Mouse (Mus musculus): ENCODE measurements around the gene Lemd2. TPM values are rescaled to one million over a fixed set of nuclear protein-coding genes. Genes with fewer than 3 reads are reported as not detected.

Lemd2 gene
- polyA plus RNA-seq, 1 experiment: 48.4 TPM

- TF ChIP-seq CTCF (conservative IDR thresholded peaks at IDR 0.05; ENCODE audit: insufficient read depth, insufficient read length, low read depth, low read length) (no peak), POLR2A (IDR thresholded peaks at IDR 0.05; ENCODE audit: low read depth, low read length) (no peak)
- 88% methylated on average over 12 of the region's 12 CpGs for WGBS
- no peak for DNase-seq
- H3K27ac ChIP-seq (ENCODE audit: insufficient read depth, low read depth, low read length): no peak overlapping the region
- no peak overlapping the region for H3K4me3 ChIP-seq (ENCODE audit: insufficient read depth, low read depth, low read length)
- no peaks in the 10 kb centered on the region for H3K4me1 ChIP-seq (ENCODE audit: control insufficient read depth, insufficient read depth, low read length)
- no peaks in the 10 kb centered on the region for H3K27me3 ChIP-seq (replicated peaks; ENCODE audit: control insufficient read depth, insufficient read depth, low read length)
- H3K36me3 ChIP-seq (ENCODE audit: control insufficient read depth, insufficient read depth, low read length): no peaks in the 10 kb centered on the region
These were observed 20.5 kb downstream of the Lemd2 start for GRCm38 (mm10) chr17:27183667-27184292.

DNA sequence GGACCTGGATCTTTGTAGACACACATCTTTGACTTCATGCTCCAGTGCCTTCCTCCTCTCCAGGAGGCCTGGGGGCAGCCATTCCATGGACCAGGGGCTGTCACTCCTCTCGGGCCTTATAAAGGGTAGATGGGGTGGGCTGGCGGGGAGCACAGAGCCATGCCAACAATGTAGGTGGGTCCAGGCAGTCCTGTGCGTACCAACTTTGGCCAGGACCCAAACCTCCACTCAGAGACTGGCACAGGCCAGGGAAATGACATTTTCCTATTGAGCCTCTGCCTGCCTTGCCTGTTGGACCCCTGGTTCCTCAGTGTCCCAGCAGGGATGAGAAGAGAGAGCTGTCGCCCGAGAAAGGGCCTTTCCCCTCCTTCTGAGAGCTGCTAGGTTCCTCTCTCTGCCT is 21.9 kb downstream of the Lemd2 start:
- WGBS: 72% methylated on average over 5 of the region's 5 CpGs
- no peaks in the 10 kb centered on the region for H3K27me3 ChIP-seq (replicated peaks; ENCODE audit: control insufficient read depth, insufficient read depth, low read length)

DNA sequence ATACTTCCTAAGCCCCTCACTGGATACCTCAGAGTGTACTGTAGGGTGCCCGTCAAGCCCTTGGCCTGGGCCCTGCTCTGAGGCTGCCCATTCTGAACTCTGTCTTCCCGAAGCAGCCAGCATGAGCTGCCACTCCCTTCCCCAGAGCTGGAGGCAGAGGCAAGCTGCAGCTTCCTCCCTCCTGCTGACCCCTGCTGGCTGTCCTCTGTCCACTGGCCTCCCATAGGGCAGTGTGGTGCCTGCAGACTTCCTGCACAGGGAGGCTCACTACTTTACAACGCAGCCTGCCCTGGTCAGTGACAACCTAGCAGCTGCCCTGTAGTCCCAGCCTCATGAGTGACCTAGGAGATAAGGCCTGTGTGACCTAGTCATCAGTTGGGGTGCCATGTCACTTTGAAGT is 22.6 kb downstream of the Lemd2 start:
- TF ChIP-seq CTCF (conservative IDR thresholded peaks at IDR 0.05; ENCODE audit: insufficient read depth, insufficient read length, low read depth, low read length) (peak; percentile 39; the same call in 1 of the 2 replicates), POLR2A (IDR thresholded peaks at IDR 0.05; ENCODE audit: low read depth, low read length) (no peak)
- DNase-seq: no peak
- WGBS: 28% methylated on average over 3 of the region's 3 CpGs

More for the DNA sequence above, 21.9 kb downstream of the Lemd2 start:
- Histone ChIP-seq H3K4me3 (ENCODE audit: insufficient read depth, low read depth, low read length) (no peak overlapping the region), H3K27ac (ENCODE audit: insufficient read depth, low read depth, low read length) (no peak overlapping the region), H3K4me1 (ENCODE audit: control insufficient read depth, insufficient read depth, low read length) (no peaks in the 10 kb centered on the region), H3K36me3 (ENCODE audit: control insufficient read depth, insufficient read depth, low read length) (no peaks in the 10 kb centered on the region)
- TF ChIP-seq POLR2A (IDR thresholded peaks at IDR 0.05; ENCODE audit: low read depth, low read length): no peak
- no peak for TF ChIP-seq CTCF (conservative IDR thresholded peaks at IDR 0.05; ENCODE audit: insufficient read depth, insufficient read length, low read depth, low read length)
- DNase-seq: no peak

DNA sequence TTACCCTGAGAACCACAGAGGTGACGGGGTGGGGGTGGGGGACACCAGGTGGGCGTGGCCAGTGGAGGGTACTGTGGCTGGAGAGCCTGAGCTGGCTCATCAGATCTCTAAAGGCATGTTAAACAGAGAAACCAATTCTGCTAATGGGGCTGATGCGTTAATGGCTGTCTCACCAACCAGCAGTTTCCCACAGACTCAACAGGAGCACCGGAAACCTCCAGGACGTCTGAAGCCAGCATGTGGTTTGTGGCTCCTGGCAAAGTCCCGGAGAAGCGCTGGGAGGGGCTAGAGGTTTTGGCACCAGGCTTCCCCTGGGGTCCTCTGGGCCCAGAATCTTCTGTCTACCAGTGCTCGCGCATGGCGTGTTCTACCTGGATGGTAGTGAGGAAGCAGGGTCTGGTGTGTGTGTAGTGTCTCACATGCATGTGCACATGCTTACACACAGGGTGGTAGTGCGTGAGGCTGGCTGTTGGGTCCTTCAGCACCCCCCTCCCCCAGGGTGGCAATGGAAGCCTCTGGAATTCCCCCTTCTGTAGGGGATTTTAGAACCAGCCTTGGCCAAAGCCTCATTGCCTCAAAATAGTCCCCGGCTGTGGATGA is 24.5 kb downstream of the Lemd2 start:
- 66% methylated on average over 12 of the region's 12 CpGs for WGBS
- no peaks in the 10 kb centered on the region for H3K4me1 ChIP-seq (ENCODE audit: control insufficient read depth, insufficient read depth, low read length)
- no peaks in the 10 kb centered on the region for H3K27me3 ChIP-seq (replicated peaks; ENCODE audit: control insufficient read depth, insufficient read depth, low read length)
- H3K4me3 ChIP-seq (ENCODE audit: insufficient read depth, low read depth, low read length): no peak overlapping the region
- no peak overlapping the region for H3K27ac ChIP-seq (ENCODE audit: insufficient read depth, low read depth, low read length)
- H3K36me3 ChIP-seq (ENCODE audit: control insufficient read depth, insufficient read depth, low read length): no peaks in the 10 kb centered on the region
- DNase-seq: no peak
- TF ChIP-seq POLR2A (IDR thresholded peaks at IDR 0.05; ENCODE audit: low read depth, low read length) (no peak), CTCF (conservative IDR thresholded peaks at IDR 0.05; ENCODE audit: insufficient read depth, insufficient read length, low read depth, low read length) (no peak)

More for the DNA sequence above, 22.6 kb downstream of the Lemd2 start:
- Histone ChIP-seq H3K4me3 (ENCODE audit: insufficient read depth, low read depth, low read length) (no peak overlapping the region), H3K27me3 (replicated peaks; ENCODE audit: control insufficient read depth, insufficient read depth, low read length) (no peaks in the 10 kb centered on the region), H3K36me3 (ENCODE audit: control insufficient read depth, insufficient read depth, low read length) (no peaks in the 10 kb centered on the region), H3K4me1 (ENCODE audit: control insufficient read depth, insufficient read depth, low read length) (no peaks in the 10 kb centered on the region), H3K27ac (ENCODE audit: insufficient read depth, low read depth, low read length) (no peak overlapping the region)

DNA sequence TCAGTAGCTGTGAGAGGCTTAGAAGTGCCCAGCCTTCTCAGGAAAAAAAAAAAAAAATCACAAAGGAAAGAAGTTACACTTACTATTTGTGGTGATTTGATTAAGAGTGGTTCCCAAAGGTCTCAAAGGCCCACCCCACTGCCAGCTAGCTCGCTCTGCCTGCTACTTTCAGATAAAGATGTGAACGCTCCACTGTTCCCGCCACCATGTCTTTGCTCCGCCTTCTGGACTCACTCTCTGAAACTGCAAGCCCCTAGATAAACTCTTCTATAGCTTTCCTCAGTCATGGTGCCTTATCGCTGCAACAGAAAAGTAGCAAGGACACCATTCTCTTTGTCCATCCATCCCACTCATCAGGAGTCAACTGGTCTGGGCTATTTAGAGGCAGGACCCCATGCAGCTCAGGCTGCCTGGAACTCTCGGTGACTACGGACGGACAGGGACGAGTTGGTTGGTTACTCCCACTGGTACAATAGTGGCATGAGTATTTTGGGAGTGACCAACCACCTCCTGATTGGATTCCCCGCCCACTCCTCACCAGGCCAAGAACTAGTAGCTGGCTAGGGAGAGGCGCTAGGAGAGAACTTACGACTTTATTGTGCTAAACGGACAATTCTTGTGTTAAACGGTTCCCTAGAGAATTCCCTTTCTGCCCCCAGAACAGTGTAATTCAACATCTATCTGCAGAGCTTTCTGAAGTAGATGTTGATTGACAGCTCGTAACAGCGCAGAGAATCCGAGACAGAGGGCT is 25.7 kb downstream of the Lemd2 start:
- Histone ChIP-seq H3K36me3 (ENCODE audit: control insufficient read depth, insufficient read depth, low read length) (no peaks in the 10 kb centered on the region), H3K4me1 (ENCODE audit: control insufficient read depth, insufficient read depth, low read length) (no peaks in the 10 kb centered on the region), H3K27me3 (replicated peaks; ENCODE audit: control insufficient read depth, insufficient read depth, low read length) (no peaks in the 10 kb centered on the region), H3K4me3 (ENCODE audit: insufficient read depth, low read depth, low read length) (no peak overlapping the region), H3K27ac (ENCODE audit: insufficient read depth, low read depth, low read length) (no peak overlapping the region)
- TF ChIP-seq CTCF (conservative IDR thresholded peaks at IDR 0.05; ENCODE audit: insufficient read depth, insufficient read length, low read depth, low read length): no peak
- no peak for TF ChIP-seq POLR2A (IDR thresholded peaks at IDR 0.05; ENCODE audit: low read depth, low read length)
- DNase-seq: no peak
- WGBS: 92% methylated on average over 17 of the region's 17 CpGs

GRCm38 (mm10) chr17:27178019-27178418 is 26.2 kb downstream of the Lemd2 start:
- Histone ChIP-seq H3K27ac (ENCODE audit: insufficient read depth, low read depth, low read length) (no peak overlapping the region), H3K4me1 (ENCODE audit: control insufficient read depth, insufficient read depth, low read length) (no peaks in the 10 kb centered on the region), H3K36me3 (ENCODE audit: control insufficient read depth, insufficient read depth, low read length) (no peaks in the 10 kb centered on the region), H3K4me3 (ENCODE audit: insufficient read depth, low read depth, low read length) (no peak overlapping the region), H3K27me3 (replicated peaks; ENCODE audit: control insufficient read depth, insufficient read depth, low read length) (no peaks in the 10 kb centered on the region)
- TF ChIP-seq CTCF (conservative IDR thresholded peaks at IDR 0.05; ENCODE audit: insufficient read depth, insufficient read length, low read depth, low read length) (no peak), POLR2A (IDR thresholded peaks at IDR 0.05; ENCODE audit: low read depth, low read length) (no peak)
- WGBS: 95% methylated on average over 9 of the region's 9 CpGs
- peak; percentile 25 for DNase-seq

DNA sequence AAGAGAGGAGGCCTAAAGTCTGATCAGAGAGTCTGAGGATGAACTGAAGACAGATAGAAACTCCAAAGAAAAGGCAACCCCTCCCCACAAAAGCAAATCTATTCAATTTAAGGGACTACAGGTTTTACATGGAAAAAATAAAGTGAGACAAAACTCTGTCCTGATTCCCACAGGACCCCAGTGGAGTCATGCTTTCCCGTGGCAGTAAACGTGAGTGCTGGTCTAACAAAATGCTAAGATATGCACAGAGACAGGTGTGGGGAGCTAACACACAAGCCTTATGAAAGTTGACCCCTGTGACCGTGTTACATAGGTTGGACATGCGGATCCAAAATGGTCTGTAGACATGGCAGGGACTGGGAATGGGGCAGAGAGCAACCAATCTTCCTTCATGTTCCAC is 27.5 kb downstream of the Lemd2 start:
- WGBS: 90% methylated on average over 4 of the region's 4 CpGs
- Histone ChIP-seq H3K4me3 (ENCODE audit: insufficient read depth, low read depth, low read length) (no peak overlapping the region), H3K36me3 (ENCODE audit: control insufficient read depth, insufficient read depth, low read length) (no peaks in the 10 kb centered on the region), H3K27me3 (replicated peaks; ENCODE audit: control insufficient read depth, insufficient read depth, low read length) (no peaks in the 10 kb centered on the region), H3K4me1 (ENCODE audit: control insufficient read depth, insufficient read depth, low read length) (no peaks in the 10 kb centered on the region), H3K27ac (ENCODE audit: insufficient read depth, low read depth, low read length) (no peak overlapping the region)
- no peak for DNase-seq
- TF ChIP-seq CTCF (conservative IDR thresholded peaks at IDR 0.05; ENCODE audit: insufficient read depth, insufficient read length, low read depth, low read length): no peak
- TF ChIP-seq POLR2A (IDR thresholded peaks at IDR 0.05; ENCODE audit: low read depth, low read length): no peak
